Mouse (Mus musculus) left cerebral cortex, adult 11 months (tissue): ENCODE data around the gene Sod1.
"Not testable (repeated sequence)": the region's sequence is repeated elsewhere in the genome, so short reads cannot be mapped to it uniquely, and the experiment has no call there.

Experiments used
- DNase-seq: peaks from one replicate; pipeline ENCODE4 v3.0.0; 2022; ENCODE audit warnings: low spot score

Gene Sod1

GRCm38 (mm10) chr16:90211767-90212166 lies 8.8 kb upstream of the Sod1 start:
- no peak for DNase-seq

GRCm38 (mm10) chr16:90213477-90214339 lies 6.8 kb upstream of the Sod1 start:
- no peak for DNase-seq

- DNase-seq = no peak
These were observed 5.6 kb upstream of the Sod1 start for GRCm38 (mm10) chr16:90214731-90215565.

- not testable (repeated sequence) for DNase-seq
These were observed 4.7 kb upstream of the Sod1 start for GRCm38 (mm10) chr16:90215879-90216278.

- DNase-seq = no peak
These were observed 4.1 kb upstream of the Sod1 start for GRCm38 (mm10) chr16:90216414-90216813.

GRCm38 (mm10) chr16:90217356-90217755 lies 3.2 kb upstream of the Sod1 start:
- DNase-seq = no peak

- no peak for DNase-seq
These were observed 2.6 kb upstream of the Sod1 start for GRCm38 (mm10) chr16:90217926-90218325.

GRCm38 (mm10) chr16:90219445-90219844 lies 1.1 kb upstream of the Sod1 start:
- not testable (repeated sequence) for DNase-seq

- DNase-seq = peak; percentile 30
These were observed 408 bp downstream of the Sod1 start for GRCm38 (mm10) chr16:90220892-90221431.

- no peak for DNase-seq
These were observed 1.0 kb downstream of the Sod1 start for GRCm38 (mm10) chr16:90221441-90222070.

- DNase-seq = no peak
These were observed 9.3 kb downstream of the Sod1 start for GRCm38 (mm10) chr16:90229897-90230296.

- DNase-seq = no peak
These were observed 10.7 kb downstream of the Sod1 start for GRCm38 (mm10) chr16:90231302-90231701.

GRCm38 (mm10) chr16:90233702-90234101 lies 13.1 kb downstream of the Sod1 start:
- no peak for DNase-seq

GRCm38 (mm10) chr16:90234617-90235016 lies 14.1 kb downstream of the Sod1 start:
- DNase-seq = no peak

- no peak for DNase-seq
These were observed 14.6 kb downstream of the Sod1 start for GRCm38 (mm10) chr16:90235188-90235587.

- DNase-seq = no peak
These were observed 18.7 kb downstream of the Sod1 start for GRCm38 (mm10) chr16:90239128-90239746.

- no peak for DNase-seq
These were observed 21.3 kb downstream of the Sod1 start for GRCm38 (mm10) chr16:90241875-90242274.

GRCm38 (mm10) chr16:90242426-90243304 lies 22.1 kb downstream of the Sod1 start:
- DNase-seq = no peak

GRCm38 (mm10) chr16:90250099-90250498 lies 29.5 kb downstream of the Sod1 start:
- no peak for DNase-seq

GRCm38 (mm10) chr16:90251256-90251655 lies 30.7 kb downstream of the Sod1 start:
- DNase-seq = not testable (repeated sequence)

- DNase-seq = no peak
These were observed 32.0 kb downstream of the Sod1 start for GRCm38 (mm10) chr16:90252521-90252920.
